Mouse (Mus musculus) midbrain, embryonic 13.5 days (tissue): ENCODE results near the gene Ttc9. TPM values are rescaled to one million over a fixed set of nuclear protein-coding genes. Genes with fewer than 3 reads are reported as not detected.
A peak's percentile ranks its signal among the peaks of the same experiment; 100 is the strongest.

Experiments
- ATAC-seq: fragments of 200-750 bp; cut with Nextera tagmentation; 2 replicates; pipeline ENCODE4 v1.8.0; 2017; ENCODE audit warnings: mild to moderate bottlenecking, moderate TSS enrichment, moderate library complexity
- H3K27ac ChIP-seq: fragments of 300-500 bp; sonication (generic); 2 replicates; pipeline ENCODE4 v1.5.1; 2015; ENCODE audit warnings: inconsistent platforms, mild to moderate bottlenecking, moderate library complexity
- H3K27me3 ChIP-seq: fragments of 300-500 bp; sonication (generic); 2 replicates; pipeline ENCODE4 v1.6.1; 2015; ENCODE audit warnings: mild to moderate bottlenecking, inconsistent platforms
- H3K36me3 ChIP-seq: fragments of 300-500 bp; sonication (generic); 2 replicates; pipeline ENCODE4 v1.6.1; 2015; ENCODE audit warnings: mild to moderate bottlenecking, inconsistent platforms
- H3K4me1 ChIP-seq: fragments of 300-500 bp; sonication (generic); replicated peaks from 2 replicates; pipeline ENCODE4 v1.6.1; 2015; ENCODE audit warnings: inconsistent platforms
- H3K4me2 ChIP-seq: fragments of 300-500 bp; sonication (generic); replicated peaks from 2 replicates; pipeline ENCODE4 v1.6.1; 2015; ENCODE audit warnings: moderate library complexity, mild to moderate bottlenecking, inconsistent platforms
- H3K4me3 ChIP-seq: fragments of 300-500 bp; sonication (generic); replicated peaks from 2 replicates; pipeline ENCODE4 v1.5.1; 2015; ENCODE audit warnings: mild to moderate bottlenecking, inconsistent platforms
- H3K9ac ChIP-seq: fragments of 300-500 bp; sonication (generic); replicated peaks from 2 replicates; pipeline ENCODE4 v1.6.1; 2015; ENCODE audit warnings: mild to moderate bottlenecking, inconsistent platforms
- H3K9me3 ChIP-seq: fragments of 300-500 bp; sonication (generic); 2 replicates; pipeline ENCODE4 v1.6.1; 2016; ENCODE audit warnings: mild to moderate bottlenecking, inconsistent platforms
- WGBS: fragments of 180-500 bp; shearing (Covaris S2); methylation state at CpG from one replicate; pipeline ENCODE4 v1.1.7; 2015; 5-methylcytosine and 5-hydroxymethylcytosine counted together
- polyA plus RNA-seq: library from polyadenylated mRNA; unstranded; fragments of >200 nt; fragmentation: Nextera tagmentation; extraction: Ambion mirVana; gene quantifications from 2 replicates; pipeline ENCODE4 v1.2.1, GENCODE M21; 2015

Gene Ttc9
- 6.5 and 6.9 TPM in 2 replicates for polyA plus RNA-seq

DNA sequence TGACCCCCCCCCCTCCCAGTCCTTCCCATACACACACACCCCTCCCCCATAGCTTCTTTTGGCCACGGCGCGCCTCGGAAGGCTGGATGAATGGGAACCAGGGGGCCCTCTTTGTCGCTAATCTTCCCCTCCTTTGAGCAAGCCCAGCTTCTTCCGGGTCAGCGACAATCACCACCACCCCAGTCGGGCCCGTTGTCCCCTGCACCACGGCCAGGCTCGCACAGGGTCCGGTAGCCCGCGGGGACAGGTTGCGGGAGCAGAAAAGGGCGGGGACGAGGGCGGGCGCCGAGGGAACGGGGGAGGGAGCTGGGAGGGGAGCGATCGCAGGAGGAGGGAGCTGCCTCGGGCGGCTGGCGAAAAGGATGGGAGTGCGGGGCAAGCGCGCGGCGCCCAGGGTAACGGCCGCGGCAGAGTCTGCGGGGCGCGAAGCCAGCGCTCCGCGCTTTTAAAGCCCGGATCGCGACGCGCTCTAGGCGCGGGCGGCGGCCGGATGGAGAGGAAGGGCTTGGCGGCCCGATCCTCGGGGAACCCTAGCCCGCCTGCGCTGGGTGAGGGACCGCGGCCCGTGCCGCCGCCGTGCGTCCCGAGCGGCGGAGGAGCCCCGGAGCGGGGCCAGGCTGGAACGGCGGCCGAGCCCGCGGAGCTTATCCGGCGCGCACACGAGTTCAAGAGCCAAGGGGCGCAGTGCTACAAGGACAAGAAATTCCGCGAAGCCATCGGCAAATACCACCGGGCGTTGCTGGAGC, at the start of gene Ttc9:
Ttc9 (plus strand) TSS at position 335 of the 746 bp plus-strand sequence.
- peak within 1 kb of the TSS; percentile 95 for H3K27ac ChIP-seq
- peak within 1 kb of the TSS; percentile 72 for H3K4me3 ChIP-seq
- peaks cover 13% of the 10 kb centered on the region for H3K27me3 ChIP-seq
- under 1% methylated on average over 70 of the region's 82 CpGs for WGBS
- H3K4me1 ChIP-seq = peaks cover 23% of the 10 kb centered on the region
- peak within 1 kb of the TSS; percentile 88 for H3K9ac ChIP-seq
- H3K4me2 ChIP-seq = peak within 1 kb of the TSS; percentile 90
- no peaks in the 10 kb centered on the region for H3K36me3 ChIP-seq
- H3K9me3 ChIP-seq = no peaks in the 10 kb centered on the region
- peak; percentile 86 for ATAC-seq

DNA sequence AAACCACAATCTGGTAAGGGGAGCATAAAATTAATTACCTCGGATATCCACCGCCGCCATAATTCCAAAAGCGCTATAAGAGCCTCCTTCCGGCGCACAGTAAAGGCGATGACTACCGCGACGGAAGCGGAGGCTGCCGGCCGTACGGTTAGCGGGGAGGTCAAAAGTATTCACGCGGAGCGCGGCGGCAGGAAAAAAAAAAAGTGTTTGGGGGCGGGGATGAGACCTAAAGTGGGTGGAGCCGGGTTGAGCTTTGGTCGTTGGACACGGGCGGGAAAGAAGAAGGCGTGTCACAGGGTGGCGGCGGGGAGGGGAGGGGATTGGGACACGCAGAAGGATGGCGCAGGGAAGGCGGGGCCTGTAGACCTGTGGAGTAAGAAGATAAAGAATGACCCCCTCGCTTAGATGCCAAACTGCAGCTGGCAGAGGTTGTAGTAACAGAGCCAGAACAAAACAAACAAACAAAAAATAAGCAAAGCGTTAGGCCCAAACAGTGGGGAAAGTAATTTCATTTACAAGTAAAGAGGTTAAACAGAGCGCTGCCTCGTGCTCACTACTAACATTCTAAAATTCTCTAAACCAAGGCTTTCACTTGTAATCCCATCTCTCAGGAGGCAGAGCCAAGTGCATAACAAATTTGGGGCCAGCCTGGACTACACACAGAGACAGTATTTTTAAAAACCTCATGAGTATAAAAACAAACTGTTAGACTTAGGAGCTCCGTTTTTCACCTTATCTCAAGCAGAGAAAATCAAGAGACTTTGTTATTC, 36.0 kb upstream of the Ttc9 start, which contains the start of gene Med6:
Med6 (minus strand) TSS at position 107 of the 770 bp plus-strand sequence.
- WGBS = 3% methylated on average over 36 of the region's 36 CpGs
- ATAC-seq = peak; percentile 97

DNA sequence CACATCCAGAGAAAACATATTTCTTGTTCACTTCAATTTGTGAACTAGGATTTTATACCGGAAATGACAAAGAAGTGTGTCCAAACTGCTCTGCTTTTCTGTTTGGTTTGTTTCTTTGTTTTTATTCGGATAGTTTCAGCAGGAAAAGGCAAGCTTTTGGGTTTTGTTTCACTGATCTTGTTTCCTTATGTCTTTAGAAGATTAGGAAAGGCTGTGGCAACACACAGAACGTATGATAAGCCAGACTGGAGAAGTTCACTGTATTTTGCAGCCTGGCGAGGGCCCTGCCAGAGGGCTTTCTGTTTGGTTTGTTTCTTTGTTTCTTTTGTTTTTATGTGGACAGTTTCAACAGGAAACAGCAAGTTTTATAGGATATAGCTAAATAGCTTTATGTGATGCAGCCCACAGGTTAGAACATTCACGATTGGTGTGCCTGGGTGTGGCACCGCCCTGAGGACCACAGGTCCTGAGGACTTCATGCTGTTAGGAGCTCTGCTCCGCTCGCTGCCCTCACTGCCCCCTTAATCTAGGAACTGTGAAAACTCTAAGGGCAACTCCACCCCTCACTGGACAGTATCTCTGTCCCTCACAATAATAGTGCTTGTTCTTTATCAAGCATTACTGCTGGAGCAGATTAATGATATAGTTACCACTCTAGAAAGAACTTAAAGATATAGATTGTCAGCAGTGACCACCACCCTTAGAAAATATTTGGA, 34.3 kb upstream of the Ttc9 start:
- no peaks in the 10 kb centered on the region for H3K36me3 ChIP-seq
- no peak overlapping the region for H3K9ac ChIP-seq
- no peaks in the 10 kb centered on the region for H3K9me3 ChIP-seq
- peaks cover 8% of the 10 kb centered on the region for H3K4me1 ChIP-seq
- peaks cover 6% of the 10 kb centered on the region; the same call in 1 of the 2 replicates for H3K27me3 ChIP-seq
- no peak overlapping the region for H3K4me3 ChIP-seq
- no peak overlapping the region for H3K27ac ChIP-seq
- no peak overlapping the region for H3K4me2 ChIP-seq
- 81% methylated on average over 8 of the region's 8 CpGs for WGBS
- no peak for ATAC-seq

More for the DNA sequence above, 36.0 kb upstream of the Ttc9 start, which contains the start of gene Med6:
- H3K4me1 ChIP-seq = peaks cover 8% of the 10 kb centered on the region
- H3K27ac ChIP-seq = peak within 1 kb of the TSS; percentile 58
- H3K27me3 ChIP-seq = peaks cover 2% of the 10 kb centered on the region; the same call in 1 of the 2 replicates
- H3K9ac ChIP-seq = peak within 1 kb of the TSS; percentile 82
- H3K36me3 ChIP-seq = peaks cover 7% of the 10 kb centered on the region; the same call in 1 of the 2 replicates
- no peaks in the 10 kb centered on the region for H3K9me3 ChIP-seq
- H3K4me2 ChIP-seq = peak within 1 kb of the TSS; percentile 70
- peak within 1 kb of the TSS; percentile 87 for H3K4me3 ChIP-seq

DNA sequence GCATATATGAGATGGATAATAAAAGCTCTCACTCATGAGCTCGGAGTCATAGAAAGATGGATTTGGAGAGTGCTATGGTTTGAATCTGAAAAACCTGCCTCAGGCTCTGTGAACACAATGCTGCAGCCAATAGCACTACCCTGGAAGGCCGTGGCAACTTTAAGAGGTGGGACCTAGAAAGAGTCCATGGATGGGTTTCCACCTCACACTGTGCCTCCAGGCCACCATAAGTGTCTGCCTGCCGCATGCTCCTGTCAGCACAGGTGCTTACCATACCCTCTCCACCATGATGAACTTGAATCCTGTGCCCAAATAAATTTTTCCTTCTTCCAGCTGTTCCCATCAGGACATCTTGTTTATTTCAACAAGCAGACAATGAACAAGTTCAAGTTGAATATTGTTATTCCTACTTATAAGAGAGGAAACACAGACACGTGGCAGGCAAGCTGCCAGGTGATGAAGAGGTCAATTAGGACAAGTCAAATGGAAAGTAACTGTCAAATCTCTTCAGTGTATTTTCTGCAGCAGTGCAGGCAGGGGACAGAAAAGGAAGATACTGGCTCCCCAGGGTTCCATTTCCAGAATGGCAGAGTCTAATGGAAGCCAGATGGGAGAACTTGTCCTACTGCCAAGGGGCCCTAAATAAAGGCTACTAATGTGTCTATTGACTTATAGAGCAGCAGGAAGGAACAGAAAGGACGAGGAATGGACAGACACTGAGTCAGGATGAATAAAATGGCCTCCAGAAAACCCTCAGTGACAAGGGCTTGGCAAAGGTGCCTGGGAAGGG, 25.9 kb upstream of the Ttc9 start:
- WGBS = 66% methylated on average over 5 of the region's 5 CpGs
- no peak overlapping the region for H3K27ac ChIP-seq
- no peaks in the 10 kb centered on the region for H3K36me3 ChIP-seq
- no peak overlapping the region for H3K4me3 ChIP-seq
- ATAC-seq = no peak
- H3K9me3 ChIP-seq = no peaks in the 10 kb centered on the region
- no peaks in the 10 kb centered on the region for H3K4me1 ChIP-seq
- H3K9ac ChIP-seq = no peak overlapping the region
- H3K27me3 ChIP-seq = peaks cover 3% of the 10 kb centered on the region; the same call in 1 of the 2 replicates
- no peak overlapping the region for H3K4me2 ChIP-seq

DNA sequence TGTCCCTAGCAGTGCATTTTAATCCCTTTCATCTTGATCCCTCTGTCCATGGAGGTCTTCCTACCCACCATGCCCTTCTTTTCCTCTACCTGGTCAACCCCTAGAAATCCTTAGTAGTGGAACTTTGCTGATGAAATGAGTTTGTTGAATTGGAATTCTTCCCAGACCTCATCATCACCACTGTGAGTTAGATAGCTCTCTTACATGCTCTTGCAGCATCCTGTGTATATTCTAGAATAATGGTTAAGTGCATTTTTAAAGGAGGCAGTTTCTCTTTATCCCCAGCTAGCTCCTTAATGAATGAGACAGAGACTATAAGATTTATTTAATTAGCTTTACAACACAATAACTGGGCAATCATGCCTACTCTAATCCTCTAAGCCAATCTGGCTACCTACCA, 21.6 kb upstream of the Ttc9 start:
- H3K27ac ChIP-seq = no peak overlapping the region
- no peaks in the 10 kb centered on the region for H3K36me3 ChIP-seq
- no peak overlapping the region for H3K4me2 ChIP-seq
- no peaks in the 10 kb centered on the region for H3K4me1 ChIP-seq
- no peak overlapping the region for H3K4me3 ChIP-seq
- H3K9me3 ChIP-seq = no peaks in the 10 kb centered on the region
- no peaks in the 10 kb centered on the region for H3K27me3 ChIP-seq
- ATAC-seq = no peak
- H3K9ac ChIP-seq = no peak overlapping the region

DNA sequence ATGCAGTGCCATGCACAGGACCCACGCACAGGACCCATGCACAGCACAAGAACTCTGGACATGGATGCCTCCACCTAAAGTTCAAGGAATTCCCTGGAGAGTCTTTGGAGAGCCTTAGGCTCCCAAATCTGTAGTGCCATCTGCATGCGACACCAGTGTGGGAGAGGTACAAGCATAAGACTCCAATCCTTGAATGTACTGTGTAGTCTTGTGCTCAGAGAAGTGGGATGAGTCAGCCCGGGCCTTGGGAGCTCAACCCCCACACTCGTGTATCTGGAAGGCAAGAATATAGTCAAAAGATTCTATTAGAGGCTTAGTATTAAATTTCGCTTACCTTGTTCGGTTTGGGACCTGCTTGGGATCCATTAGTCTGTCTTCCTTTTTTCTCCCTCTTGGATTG, 15.2 kb upstream of the Ttc9 start:
- no peaks in the 10 kb centered on the region for H3K9me3 ChIP-seq
- no peak overlapping the region for H3K4me3 ChIP-seq
- no peak for ATAC-seq
- H3K4me2 ChIP-seq = no peak overlapping the region
- H3K9ac ChIP-seq = no peak overlapping the region
- no peaks in the 10 kb centered on the region for H3K27me3 ChIP-seq
- H3K4me1 ChIP-seq = no peaks in the 10 kb centered on the region
- no peak overlapping the region for H3K27ac ChIP-seq
- H3K36me3 ChIP-seq = no peaks in the 10 kb centered on the region
- 88% methylated on average over 6 of the region's 6 CpGs for WGBS

DNA sequence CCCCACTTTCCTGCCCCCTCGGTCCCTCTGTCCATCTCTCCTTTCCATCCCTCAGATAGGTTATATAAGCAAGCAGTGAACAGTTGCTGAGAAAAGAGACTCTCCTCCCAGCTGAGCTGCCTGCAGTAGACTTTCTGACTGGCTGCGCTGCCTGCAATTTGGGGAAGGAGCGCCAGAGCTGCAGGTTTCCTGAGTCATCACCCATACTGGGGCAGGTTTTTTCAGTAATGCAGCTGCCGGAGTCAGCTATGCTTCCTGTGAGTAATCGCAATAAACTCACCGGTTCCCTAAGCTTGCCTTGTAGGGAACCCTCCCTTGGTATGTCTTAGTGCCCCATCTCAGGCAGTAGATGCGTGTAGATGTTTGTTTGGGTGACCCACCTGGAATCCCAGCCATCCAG, 14.1 kb upstream of the Ttc9 start:
- Histone ChIP-seq H3K4me2 (no peak overlapping the region), H3K27me3 (no peaks in the 10 kb centered on the region), H3K9me3 (no peaks in the 10 kb centered on the region), H3K36me3 (no peaks in the 10 kb centered on the region), H3K4me3 (no peak overlapping the region), H3K9ac (no peak overlapping the region), H3K4me1 (no peaks in the 10 kb centered on the region), H3K27ac (no peak overlapping the region)
- ATAC-seq = no peak
- 79% methylated on average over 7 of the region's 7 CpGs for WGBS

DNA sequence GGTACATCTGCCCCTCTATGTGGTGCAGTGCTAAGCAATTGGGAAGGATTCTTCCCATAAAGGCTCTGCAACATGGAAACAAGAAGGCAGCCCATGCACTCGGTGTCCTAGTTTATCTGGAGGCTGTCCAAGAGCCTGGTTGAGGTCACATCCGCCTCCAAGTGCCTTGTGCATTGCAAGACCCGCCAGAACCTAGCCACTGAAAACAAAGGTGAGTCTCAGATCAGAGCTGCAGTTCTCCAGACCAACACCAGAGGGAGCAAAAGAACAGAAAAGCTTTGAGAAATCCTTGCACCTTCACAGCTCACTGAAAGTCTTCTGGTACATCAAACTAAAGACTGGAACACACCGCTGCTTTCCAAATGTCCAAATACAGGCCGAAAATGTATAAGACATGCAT, 11.7 kb upstream of the Ttc9 start:
- Histone ChIP-seq H3K4me3 (no peak overlapping the region), H3K27ac (no peak overlapping the region), H3K4me1 (no peaks in the 10 kb centered on the region), H3K9me3 (no peaks in the 10 kb centered on the region), H3K27me3 (no peaks in the 10 kb centered on the region), H3K9ac (no peak overlapping the region), H3K4me2 (no peak overlapping the region), H3K36me3 (no peaks in the 10 kb centered on the region)
- no peak for ATAC-seq
- 26% methylated on average over 5 of the region's 5 CpGs for WGBS

DNA sequence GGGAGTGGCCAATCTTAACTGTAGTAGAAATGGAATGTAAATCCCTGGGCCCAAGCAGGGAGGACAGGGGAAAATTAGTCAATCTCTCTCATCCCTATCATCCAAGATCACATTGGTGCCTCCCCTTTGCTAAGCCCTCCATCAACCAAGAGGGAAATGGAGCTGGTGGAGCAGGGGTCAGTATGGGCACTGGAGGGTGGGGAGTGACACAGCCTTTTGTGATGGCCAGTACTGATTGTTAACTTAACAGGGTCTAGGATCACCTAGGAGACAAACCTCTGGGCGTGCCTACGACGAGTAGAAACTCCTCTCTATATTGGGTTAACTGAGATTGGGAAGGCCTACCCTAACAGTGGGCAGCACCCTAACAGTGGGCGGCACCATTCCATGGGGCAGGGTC, 7.7 kb upstream of the Ttc9 start:
- H3K9me3 ChIP-seq = no peaks in the 10 kb centered on the region
- WGBS = 75% methylated on average over 4 of the region's 4 CpGs
- no peak for ATAC-seq
- H3K36me3 ChIP-seq = no peaks in the 10 kb centered on the region
- no peak overlapping the region for H3K27ac ChIP-seq
- no peak overlapping the region for H3K4me3 ChIP-seq
- H3K4me1 ChIP-seq = no peaks in the 10 kb centered on the region
- H3K27me3 ChIP-seq = no peaks in the 10 kb centered on the region
- H3K9ac ChIP-seq = no peak overlapping the region
- no peak overlapping the region for H3K4me2 ChIP-seq

DNA sequence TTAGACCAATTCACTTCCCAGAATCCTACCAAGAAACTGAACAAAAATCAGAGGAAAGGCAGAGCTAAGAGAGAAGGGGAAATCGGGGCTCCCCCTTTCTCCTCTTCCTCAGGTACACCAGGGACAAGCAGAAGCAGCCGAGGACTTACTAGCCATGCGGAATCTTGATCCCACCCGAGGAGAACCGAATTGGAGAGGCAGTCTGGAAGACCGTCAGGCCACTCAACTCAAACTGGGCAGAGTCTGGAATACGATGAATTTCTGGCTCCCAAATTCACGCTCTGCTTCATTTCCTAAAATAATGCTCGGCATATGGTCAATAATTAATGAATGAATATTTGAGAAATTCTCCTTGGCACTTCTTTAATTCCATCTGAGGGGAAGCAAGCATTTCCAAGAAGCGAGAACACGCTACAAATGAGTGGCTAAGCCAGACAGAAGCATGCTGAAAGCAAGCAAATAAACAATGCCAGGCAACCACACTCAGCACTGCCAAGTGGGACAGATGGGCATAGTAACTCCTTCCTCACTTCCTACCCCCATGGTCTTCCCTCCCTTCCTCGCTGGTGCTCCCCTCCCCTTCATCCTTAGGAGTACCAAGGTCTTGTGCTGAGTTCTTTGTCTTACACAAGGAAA, 4.7 kb upstream of the Ttc9 start:
- WGBS = 79% methylated on average over 12 of the region's 12 CpGs
- ATAC-seq = no peak
- H3K9ac ChIP-seq = no peak overlapping the region
- no peaks in the 10 kb centered on the region for H3K36me3 ChIP-seq
- peaks cover 5% of the 10 kb centered on the region for H3K4me1 ChIP-seq
- H3K27me3 ChIP-seq = peaks cover 11% of the 10 kb centered on the region
- H3K4me2 ChIP-seq = no peak overlapping the region
- no peak overlapping the region for H3K27ac ChIP-seq
- no peak overlapping the region for H3K4me3 ChIP-seq
- H3K9me3 ChIP-seq = no peaks in the 10 kb centered on the region

DNA sequence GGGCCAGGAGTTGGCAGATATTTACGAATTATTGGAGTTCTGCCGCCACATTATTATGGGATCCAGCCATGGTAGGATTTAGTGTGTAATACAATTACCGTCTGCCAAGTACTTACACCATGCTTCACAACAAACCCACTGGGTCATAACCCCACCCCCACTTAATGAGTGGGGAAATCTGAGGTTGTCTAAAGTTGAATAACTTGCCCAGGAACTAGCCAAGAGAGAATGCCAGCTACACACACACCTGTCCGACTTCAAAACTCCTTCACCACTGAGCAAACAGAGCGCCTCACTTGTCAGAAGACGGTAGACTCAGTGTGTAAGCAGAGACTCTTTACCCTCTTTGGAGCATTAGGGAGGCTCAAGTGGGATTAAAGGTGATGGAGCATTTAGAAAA, 3.6 kb upstream of the Ttc9 start:
- Histone ChIP-seq H3K4me2 (no peak overlapping the region), H3K36me3 (no peaks in the 10 kb centered on the region), H3K4me1 (peaks cover 13% of the 10 kb centered on the region), H3K27me3 (peaks cover 11% of the 10 kb centered on the region), H3K9me3 (no peaks in the 10 kb centered on the region), H3K4me3 (no peak overlapping the region), H3K9ac (no peak overlapping the region), H3K27ac (no peak overlapping the region)
- no peak for ATAC-seq
- 84% methylated on average over 6 of the region's 6 CpGs for WGBS
